Mouse (Mus musculus): ENCODE measurements at regions not wholly inside any gene's neighbourhood (a gene's known extent, or its start where the extent isn't known, plus 50 kb on each side); places are given as distances from the start of the nearest gene placed in this dataset.
"Not testable (repeated sequence)": the region's sequence is repeated elsewhere in the genome, so short reads cannot be mapped to it uniquely, and the experiment has no call there.

DNA sequence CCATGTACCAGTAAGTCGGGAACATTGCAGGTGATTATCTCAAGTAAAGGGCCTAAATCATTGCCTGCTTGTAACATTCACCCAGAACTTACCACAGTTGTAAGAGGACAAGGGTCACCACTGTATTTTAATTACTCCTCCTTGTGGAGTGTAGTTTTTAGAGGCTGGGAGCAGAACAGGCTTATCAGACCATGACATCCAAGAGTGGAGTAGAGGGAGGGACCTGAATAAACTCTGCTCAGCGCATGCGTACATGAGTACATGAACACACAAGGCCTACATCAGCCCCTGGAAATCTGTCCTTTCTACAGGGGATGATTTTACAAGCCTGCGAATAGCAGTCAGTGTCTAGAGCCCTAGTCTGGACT, 456.4 kb downstream of the Cbln4 start:
- peaks cover 5% of the 10 kb centered on the region for H3K4me1 ChIP-seq
- WGBS, result 75% methylated on average over 4 of the region's 4 CpGs
- H3K9ac ChIP-seq, result no peak overlapping the region
- no peak overlapping the region for H3K4me2 ChIP-seq
- H3K27ac ChIP-seq (replicated peaks), result no peak overlapping the region
- H3K9me3 ChIP-seq, result no peaks in the 10 kb centered on the region
- H3K27me3 ChIP-seq (replicated peaks), result no peaks in the 10 kb centered on the region
- H3K36me3 ChIP-seq, result no peaks in the 10 kb centered on the region
- H3K4me3 ChIP-seq, result no peak overlapping the region
- no peak for ATAC-seq (ENCODE audit: extremely low read depth, insufficient number of reproducible peaks, low FRiP score, low TSS enrichment)

DNA sequence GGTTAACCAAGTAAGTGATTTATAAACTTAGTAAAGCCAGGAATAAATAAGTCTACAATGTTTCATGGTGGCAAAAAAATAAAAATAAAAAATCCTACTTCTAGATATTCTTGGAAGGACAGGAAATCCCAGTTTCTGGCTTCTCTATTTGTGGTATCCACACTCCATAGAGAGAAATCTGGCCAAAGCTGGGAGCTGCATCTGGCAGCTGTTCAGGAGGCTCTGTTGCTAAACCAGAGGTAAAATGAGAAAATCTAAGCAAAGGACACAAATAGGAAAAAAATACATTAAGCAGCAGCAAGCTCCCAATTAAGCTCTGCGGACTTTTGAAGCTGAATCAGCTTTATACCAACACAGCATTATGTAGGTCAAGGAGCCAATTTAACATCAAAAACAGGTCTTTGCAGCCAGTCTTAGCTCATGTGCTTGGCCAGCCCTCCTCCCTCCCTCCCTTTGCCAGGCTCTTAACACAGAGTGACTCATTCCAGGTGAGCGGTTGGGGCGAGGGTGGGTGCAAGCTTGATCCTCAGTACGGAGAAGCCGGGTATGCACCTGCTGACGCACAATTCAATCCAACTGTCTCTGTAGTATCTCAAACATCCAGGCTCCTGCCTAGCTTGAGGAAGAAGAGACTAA, 456.9 kb downstream of the Cbln4 start:
- WGBS, result 85% methylated on average over 6 of the region's 6 CpGs
- Histone ChIP-seq H3K27ac (replicated peaks) (no peak overlapping the region), H3K4me1 (no peaks in the 10 kb centered on the region), H3K9ac (no peak overlapping the region), H3K36me3 (no peaks in the 10 kb centered on the region), H3K4me3 (no peak overlapping the region), H3K27me3 (replicated peaks) (no peaks in the 10 kb centered on the region), H3K4me2 (no peak overlapping the region), H3K9me3 (no peaks in the 10 kb centered on the region)
- no peak for ATAC-seq (ENCODE audit: extremely low read depth, insufficient number of reproducible peaks, low FRiP score, low TSS enrichment)

DNA sequence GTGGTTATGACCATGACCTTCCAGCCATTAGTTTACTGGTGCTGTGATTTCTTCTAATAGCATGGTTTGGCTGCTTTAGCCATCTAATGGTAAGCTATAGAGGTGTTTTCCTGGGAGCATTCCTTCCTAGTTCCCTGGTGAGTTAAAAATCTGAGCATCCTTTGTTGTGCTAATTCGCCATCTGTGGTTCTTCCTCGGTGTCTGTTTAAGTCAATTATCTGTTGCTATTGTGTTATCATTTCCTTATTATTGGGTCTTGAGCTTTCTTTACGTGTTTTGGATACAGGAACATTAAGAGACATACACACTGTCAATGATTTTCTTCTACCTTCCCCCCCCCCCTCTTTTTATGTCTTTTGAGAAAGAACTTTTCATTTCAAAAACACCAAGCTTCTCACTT, 468.9 kb downstream of the Cbln4 start:
- WGBS, result 63% methylated on average over 3 of the region's 3 CpGs
- H3K27me3 ChIP-seq (replicated peaks), result no peaks in the 10 kb centered on the region
- H3K36me3 ChIP-seq, result no peaks in the 10 kb centered on the region
- H3K27ac ChIP-seq (replicated peaks), result no peak overlapping the region
- ATAC-seq (ENCODE audit: extremely low read depth, insufficient number of reproducible peaks, low FRiP score, low TSS enrichment), result no peak
- peaks cover 5% of the 10 kb centered on the region; the same call in 1 of the 2 replicates for H3K9me3 ChIP-seq
- H3K4me2 ChIP-seq, result no peak overlapping the region
- H3K9ac ChIP-seq, result no peak overlapping the region
- H3K4me3 ChIP-seq, result no peak overlapping the region
- H3K4me1 ChIP-seq, result no peaks in the 10 kb centered on the region

DNA sequence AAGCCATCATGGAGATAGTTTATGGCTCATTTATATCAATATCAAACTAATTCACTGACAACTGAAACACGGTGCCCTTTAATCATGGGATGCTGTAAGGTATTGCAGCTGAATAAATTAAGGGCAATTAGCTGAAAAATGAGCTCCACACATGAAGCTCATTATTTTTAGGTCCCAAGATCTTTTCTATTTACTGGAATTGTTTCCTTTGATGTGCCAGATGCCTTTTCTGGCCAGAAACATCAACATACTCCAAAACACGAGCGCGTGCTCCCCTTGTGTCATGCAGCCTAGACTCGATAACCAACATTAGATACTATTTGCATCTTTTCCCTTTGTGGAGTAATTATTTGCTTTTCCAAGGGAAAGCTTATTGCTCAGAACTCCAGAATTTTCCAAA, 480.6 kb downstream of the Cbln4 start:
- H3K4me3 ChIP-seq, result no peak overlapping the region
- H3K9ac ChIP-seq, result no peak overlapping the region
- H3K4me2 ChIP-seq, result no peak overlapping the region
- no peaks in the 10 kb centered on the region for H3K4me1 ChIP-seq
- WGBS, result 81% methylated on average over 5 of the region's 5 CpGs
- H3K36me3 ChIP-seq, result no peaks in the 10 kb centered on the region
- no peaks in the 10 kb centered on the region for H3K27me3 ChIP-seq (replicated peaks)
- ATAC-seq (ENCODE audit: extremely low read depth, insufficient number of reproducible peaks, low FRiP score, low TSS enrichment), result no peak
- H3K27ac ChIP-seq (replicated peaks), result no peak overlapping the region
- no peaks in the 10 kb centered on the region for H3K9me3 ChIP-seq

DNA sequence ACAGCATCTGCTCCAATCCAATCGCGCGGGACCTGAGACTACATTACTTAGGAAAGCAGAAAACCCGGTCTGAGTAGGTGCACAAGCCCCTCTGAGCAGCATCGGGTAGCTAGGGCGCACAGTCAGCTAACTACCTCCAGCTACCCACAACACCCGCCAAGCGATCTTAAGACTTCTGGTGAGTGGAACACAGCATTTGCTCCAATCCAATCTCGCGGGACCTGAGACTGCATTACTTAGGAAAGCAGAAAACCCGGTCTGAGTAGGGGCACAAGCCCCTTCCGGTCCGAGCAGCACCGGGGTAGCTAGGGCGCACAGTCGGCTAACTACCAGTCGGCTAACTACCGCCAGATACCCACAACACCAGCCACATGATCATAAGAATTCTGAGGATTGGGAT, 500.5 kb downstream of the Cbln4 start:
- not testable (repeated sequence) for ATAC-seq (ENCODE audit: extremely low read depth, insufficient number of reproducible peaks, low FRiP score, low TSS enrichment); H3K36me3 ChIP-seq; H3K4me3 ChIP-seq; H3K27ac ChIP-seq (replicated peaks); H3K9me3 ChIP-seq; H3K27me3 ChIP-seq (replicated peaks); H3K9ac ChIP-seq; H3K4me2 ChIP-seq; H3K4me1 ChIP-seq
- WGBS, result 65% methylated on average over 18 of the region's 18 CpGs

DNA sequence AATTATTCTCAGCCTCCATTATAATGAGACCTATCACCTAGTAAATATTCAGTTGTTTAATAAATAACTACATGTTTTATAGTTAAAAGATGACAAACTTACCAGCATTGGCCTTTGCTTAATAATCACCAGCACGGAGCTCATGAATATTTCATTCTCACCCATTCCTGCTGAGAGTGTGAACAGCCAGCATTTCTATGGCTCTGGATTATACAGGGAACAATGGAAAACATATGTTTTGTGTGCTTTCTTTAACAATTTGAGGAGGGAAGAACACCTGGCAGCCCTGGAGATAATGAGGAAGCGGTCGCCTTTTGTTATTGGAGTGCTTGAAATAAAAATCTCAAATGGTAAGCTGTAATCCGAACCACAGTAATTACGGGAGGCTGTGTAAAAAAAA, 528.4 kb downstream of the Cbln4 start:
- H3K4me2 ChIP-seq, result no peak overlapping the region
- H3K9me3 ChIP-seq, result no peaks in the 10 kb centered on the region
- no peak overlapping the region for H3K27ac ChIP-seq (replicated peaks)
- H3K9ac ChIP-seq, result no peak overlapping the region
- H3K36me3 ChIP-seq, result no peaks in the 10 kb centered on the region
- H3K4me1 ChIP-seq, result no peaks in the 10 kb centered on the region
- no peaks in the 10 kb centered on the region for H3K27me3 ChIP-seq (replicated peaks)
- ATAC-seq (ENCODE audit: extremely low read depth, insufficient number of reproducible peaks, low FRiP score, low TSS enrichment), result no peak
- 82% methylated on average over 5 of the region's 5 CpGs for WGBS
- no peak overlapping the region for H3K4me3 ChIP-seq

DNA sequence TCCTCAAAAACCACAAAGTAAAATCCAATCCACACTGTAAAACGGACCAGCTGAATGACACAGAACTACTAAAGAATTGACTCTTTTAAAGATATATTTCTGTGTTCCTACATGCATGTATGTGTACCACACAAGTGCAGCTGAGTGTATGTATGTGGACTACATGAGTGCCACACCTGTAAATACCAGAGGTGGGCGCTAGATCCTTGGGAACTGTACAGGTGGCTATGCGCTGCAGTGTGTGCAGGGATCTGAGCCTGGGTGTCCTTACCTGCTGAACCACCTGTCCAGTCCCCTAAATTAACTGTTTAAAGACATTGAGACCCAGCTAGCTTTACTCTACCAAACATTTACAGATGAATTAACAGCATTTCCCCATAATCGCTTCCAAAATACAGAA, 546.6 kb downstream of the Cbln4 start:
- H3K27me3 ChIP-seq (replicated peaks), result no peaks in the 10 kb centered on the region; the same call in 1 of the 2 replicates
- no peak for ATAC-seq (ENCODE audit: extremely low read depth, insufficient number of reproducible peaks, low FRiP score, low TSS enrichment)
- H3K4me2 ChIP-seq, result no peak overlapping the region
- no peak overlapping the region for H3K4me3 ChIP-seq
- H3K27ac ChIP-seq (replicated peaks), result no peak overlapping the region
- no peak overlapping the region for H3K9ac ChIP-seq
- no peaks in the 10 kb centered on the region for H3K36me3 ChIP-seq
- peaks cover 7% of the 10 kb centered on the region for H3K4me1 ChIP-seq
- 72% methylated on average over 4 of the region's 4 CpGs for WGBS
- 0 out of 2 replicates have a peak, but pooled peaks cover 2% of the 10 kb centered on the region for H3K9me3 ChIP-seq

DNA sequence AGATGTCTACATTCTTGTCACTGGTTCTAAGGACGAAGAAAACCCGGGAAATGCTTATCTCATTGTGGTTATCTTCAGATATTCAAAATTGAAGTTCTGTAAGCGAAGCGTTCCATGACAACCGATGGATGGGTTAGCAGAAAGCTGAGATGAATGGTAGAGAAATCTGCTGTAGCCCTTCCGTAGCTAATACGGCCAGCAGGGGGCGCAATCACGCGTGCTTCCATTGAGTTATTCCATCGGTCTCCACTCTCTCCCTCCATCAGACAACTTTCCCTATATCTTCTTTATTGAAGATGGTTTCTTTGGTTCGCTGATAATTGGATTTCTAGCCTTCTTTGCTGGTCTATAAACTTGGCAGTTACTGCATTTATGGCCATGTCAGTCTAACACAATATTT, 549.5 kb downstream of the Cbln4 start:
- H3K27me3 ChIP-seq (replicated peaks), result no peaks in the 10 kb centered on the region; the same call in 1 of the 2 replicates
- no peak overlapping the region for H3K4me2 ChIP-seq
- no peak for ATAC-seq (ENCODE audit: extremely low read depth, insufficient number of reproducible peaks, low FRiP score, low TSS enrichment)
- H3K9ac ChIP-seq, result no peak overlapping the region
- H3K27ac ChIP-seq (replicated peaks), result no peak overlapping the region
- WGBS, result 28% methylated on average over 12 of the region's 12 CpGs
- no peak overlapping the region for H3K4me3 ChIP-seq
- H3K36me3 ChIP-seq, result no peaks in the 10 kb centered on the region
- H3K9me3 ChIP-seq, result no peaks in the 10 kb centered on the region
- H3K4me1 ChIP-seq, result peaks cover 7% of the 10 kb centered on the region

DNA sequence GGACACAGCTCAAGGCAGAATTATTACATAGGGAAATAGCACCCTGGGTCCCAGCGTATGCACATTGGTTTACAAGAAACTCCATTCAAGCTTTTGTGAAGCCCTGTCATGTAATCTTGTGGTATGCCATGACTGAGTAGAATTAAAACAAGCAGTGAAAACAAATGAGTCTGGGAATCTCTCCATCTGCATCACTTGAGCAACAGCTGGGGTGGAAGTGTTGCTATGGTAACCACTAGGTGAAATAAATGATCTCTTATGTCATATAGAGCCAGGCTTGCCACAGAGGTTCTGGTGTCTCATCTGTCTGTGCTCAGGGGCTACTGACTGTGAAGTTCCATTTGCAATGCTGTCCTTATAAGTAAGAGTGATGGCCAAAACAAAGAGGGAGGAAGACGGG, 556.0 kb downstream of the Cbln4 start:
- no peak for ATAC-seq (ENCODE audit: extremely low read depth, insufficient number of reproducible peaks, low FRiP score, low TSS enrichment)
- no peaks in the 10 kb centered on the region for H3K27me3 ChIP-seq (replicated peaks)
- H3K9ac ChIP-seq, result no peak overlapping the region
- H3K27ac ChIP-seq (replicated peaks), result no peak overlapping the region
- H3K4me2 ChIP-seq, result no peak overlapping the region
- H3K9me3 ChIP-seq, result no peaks in the 10 kb centered on the region
- WGBS, result 75% methylated on average over 2 of the region's 2 CpGs
- H3K4me3 ChIP-seq, result no peak overlapping the region
- no peaks in the 10 kb centered on the region for H3K36me3 ChIP-seq
- H3K4me1 ChIP-seq, result peaks cover 1% of the 10 kb centered on the region; the same call in 1 of the 2 replicates

DNA sequence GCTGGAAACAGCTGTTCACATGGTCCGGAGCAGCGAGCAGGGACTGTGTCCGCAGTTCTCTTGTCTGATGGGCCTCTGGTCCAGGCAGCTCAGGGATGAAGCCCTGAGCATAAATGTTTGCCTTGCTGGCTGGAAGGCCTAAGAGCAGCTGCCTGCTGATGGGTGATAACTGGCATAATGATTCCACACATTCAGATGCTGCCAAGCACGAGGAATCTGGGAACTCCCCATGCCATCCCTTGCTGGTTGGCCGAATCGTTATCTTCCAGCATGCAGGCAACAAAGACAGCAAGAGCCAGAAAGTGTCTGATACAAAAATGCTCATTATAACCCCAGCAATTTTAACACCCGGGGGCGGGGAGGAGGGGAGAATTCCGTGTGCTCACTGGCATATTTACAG, 590.0 kb downstream of the Cbln4 start:
- WGBS, result 66% methylated on average over 9 of the region's 9 CpGs

DNA sequence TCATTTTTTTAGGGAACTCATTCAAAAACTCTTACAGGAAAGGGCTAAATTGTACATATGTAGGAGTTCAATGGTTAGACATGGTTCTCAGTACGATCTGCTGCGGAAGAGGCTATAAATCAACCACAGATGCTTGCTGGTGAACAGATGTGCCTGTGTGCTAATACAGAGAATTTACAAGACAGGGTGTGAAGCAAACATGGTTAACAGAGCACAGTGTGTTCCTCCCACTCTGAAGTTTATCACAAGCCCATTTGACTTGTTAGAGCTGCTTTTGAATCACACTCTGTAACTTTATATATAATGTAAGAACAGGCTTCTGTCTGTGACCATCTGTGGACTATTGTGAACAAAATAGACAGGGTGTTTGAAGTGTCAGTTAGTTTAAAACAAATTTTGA, 637.2 kb downstream of the Cbln4 start:
- no peak for ATAC-seq (ENCODE audit: extremely low read depth, insufficient number of reproducible peaks, low FRiP score, low TSS enrichment)
- Histone ChIP-seq H3K27ac (replicated peaks) (no peak overlapping the region), H3K4me3 (no peak overlapping the region), H3K4me1 (no peaks in the 10 kb centered on the region), H3K36me3 (no peaks in the 10 kb centered on the region), H3K9ac (no peak overlapping the region), H3K27me3 (replicated peaks) (no peaks in the 10 kb centered on the region), H3K9me3 (no peaks in the 10 kb centered on the region), H3K4me2 (no peak overlapping the region)
- 80% methylated on average over 2 of the region's 2 CpGs for WGBS

More for the DNA sequence above, 590.0 kb downstream of the Cbln4 start:
- H3K9me3 ChIP-seq, result peaks cover 8% of the 10 kb centered on the region; the same call in 1 of the 2 replicates
- H3K9ac ChIP-seq, result no peak overlapping the region
- H3K4me2 ChIP-seq, result no peak overlapping the region
- H3K4me1 ChIP-seq, result no peaks in the 10 kb centered on the region
- no peaks in the 10 kb centered on the region for H3K36me3 ChIP-seq
- no peak overlapping the region for H3K27ac ChIP-seq (replicated peaks)
- no peaks in the 10 kb centered on the region for H3K27me3 ChIP-seq (replicated peaks)
- ATAC-seq (ENCODE audit: extremely low read depth, insufficient number of reproducible peaks, low FRiP score, low TSS enrichment), result no peak
- H3K4me3 ChIP-seq, result no peak overlapping the region

DNA sequence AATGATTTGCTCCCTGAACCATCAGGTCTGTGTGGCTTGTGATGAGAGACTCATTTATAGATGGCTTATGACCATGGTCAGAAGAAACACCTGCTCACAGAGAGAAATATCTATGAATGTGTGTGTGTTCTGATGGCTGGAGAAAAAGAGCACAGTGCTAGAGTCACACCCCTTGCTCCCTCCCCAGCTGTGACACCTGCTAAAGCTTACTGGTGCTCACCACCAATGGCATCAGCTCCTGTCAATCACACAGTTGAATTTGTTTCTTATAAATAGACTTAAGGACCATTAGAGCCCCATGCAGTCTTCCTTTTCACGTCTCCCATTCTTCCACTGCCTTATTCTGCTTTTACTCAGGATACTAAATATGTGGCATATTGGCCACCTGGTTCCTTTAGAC, 654.3 kb downstream of the Cbln4 start:
- no peak overlapping the region for H3K27ac ChIP-seq (replicated peaks)
- no peak overlapping the region for H3K4me2 ChIP-seq
- no peaks in the 10 kb centered on the region for H3K27me3 ChIP-seq (replicated peaks)
- ATAC-seq (ENCODE audit: extremely low read depth, insufficient number of reproducible peaks, low FRiP score, low TSS enrichment), result no peak
- H3K36me3 ChIP-seq, result no peaks in the 10 kb centered on the region
- H3K9ac ChIP-seq, result no peak overlapping the region
- 50% methylated on average over 1 of the region's 1 CpGs for WGBS
- H3K9me3 ChIP-seq, result peaks cover 6% of the 10 kb centered on the region
- H3K4me1 ChIP-seq, result no peaks in the 10 kb centered on the region
- no peak overlapping the region for H3K4me3 ChIP-seq
